Mouse (Mus musculus): Measurements from ENCODE around the gene Dcaf10.

- TF ChIP-seq CTCF (IDR thresholded peaks at IDR 0.05; ENCODE audit: insufficient read depth, low read length) (no peak), POLR2A (IDR thresholded peaks at IDR 0.05; ENCODE audit: borderline replicate concordance, extremely low read depth, low read depth, low read length) (no peak)
These were observed 79.8 kb downstream of the Dcaf10 start for GRCm38 (mm10) chr4:45421519-45422260.

Measured in lung, adult 2 months (tissue).